Mouse (Mus musculus) embryonic fibroblast, embryonic 13.5 days (primary cell): ENCODE measurements around the gene Polr1a. TPM values are rescaled to one million over a fixed set of nuclear protein-coding genes. Genes with fewer than 3 reads are reported as not detected.

ENCODE experiments used
- H3K27ac ChIP-seq: 2 replicates; pipeline ENCODE4 v1.5.1; 2012; ENCODE audit warnings: low read length, control low read depth, inconsistent platforms; ENCODE audit not compliant: insufficient read depth
- H3K4me1 ChIP-seq: 2 replicates; pipeline ENCODE4 v1.6.1; 2011; ENCODE audit warnings: low read length; ENCODE audit not compliant: control insufficient read depth, insufficient read depth
- H3K4me3 ChIP-seq: 2 replicates; pipeline ENCODE4 v1.5.1; 2011; ENCODE audit warnings: mild to moderate bottlenecking, control low read depth, low read length; ENCODE audit not compliant: insufficient read depth
- CTCF ChIP-seq: IDR thresholded peaks from 2 replicates; pipeline ENCODE4 v1.5.1; 2011; ENCODE audit warnings: mild to moderate bottlenecking, control low read depth, low read length, moderate library complexity, borderline replicate concordance; ENCODE audit not compliant: insufficient read depth
- POLR2A ChIP-seq: IDR thresholded peaks from 2 replicates; pipeline ENCODE4 v1.6.1; 2011; ENCODE audit warnings: low read depth, mild to moderate bottlenecking, control low read depth, low read length, moderate library complexity
- polyA plus RNA-seq: library from polyadenylated mRNA; stranded (reverse); fragments of >200 nt; gene quantifications from 2 replicates; pipeline ENCODE4 v1.2.4, GENCODE M21; 2011; ENCODE audit warnings: low read depth; ENCODE audit not compliant: missing spikeins, insufficient read length

The Polr1a gene
- 35.6 and 40.8 TPM in 2 replicates for polyA plus RNA-seq

GRCm38 (mm10) chr6:71908481-71909381, at the start of gene Polr1a, which contains the start of gene Ptcd3:
Polr1a (plus strand) TSS chr6:71909053.
Ptcd3 (minus strand) TSS chr6:71908750.
- H3K27ac ChIP-seq, result peak within 1 kb of the TSS; percentile 68
- no peak for TF ChIP-seq CTCF
- TF ChIP-seq POLR2A, result peak; percentile 88
- H3K4me1 ChIP-seq, result peaks cover 2% of the 10 kb centered on the region; the same call in 1 of the 2 replicates
- peak within 1 kb of the TSS; percentile 93 for H3K4me3 ChIP-seq

- Histone ChIP-seq H3K4me3 (no peak overlapping the region), H3K27ac (no peak overlapping the region), H3K4me1 (no peaks in the 10 kb centered on the region)
- TF ChIP-seq POLR2A (no peak), CTCF (no peak)
Measured at GRCm38 (mm10) chr6:71867751-71868150, 41.1 kb upstream of the Polr1a start.

GRCm38 (mm10) chr6:71868809-71869208, 40.0 kb upstream of the Polr1a start:
- no peak overlapping the region for H3K27ac ChIP-seq
- TF ChIP-seq CTCF (no peak), POLR2A (no peak)
- no peak overlapping the region for H3K4me3 ChIP-seq
- H3K4me1 ChIP-seq, result no peaks in the 10 kb centered on the region

GRCm38 (mm10) chr6:71871396-71871795, 37.5 kb upstream of the Polr1a start:
- Histone ChIP-seq H3K4me1 (no peaks in the 10 kb centered on the region), H3K4me3 (no peak overlapping the region), H3K27ac (no peak overlapping the region)
- TF ChIP-seq CTCF (no peak), POLR2A (no peak)

GRCm38 (mm10) chr6:71877965-71878760, 30.7 kb upstream of the Polr1a start:
- no peak overlapping the region for H3K27ac ChIP-seq
- H3K4me3 ChIP-seq, result no peak overlapping the region
- H3K4me1 ChIP-seq, result no peaks in the 10 kb centered on the region
- TF ChIP-seq CTCF (no peak), POLR2A (no peak)

GRCm38 (mm10) chr6:71893263-71893662, 15.6 kb upstream of the Polr1a start:
- no peaks in the 10 kb centered on the region for H3K4me1 ChIP-seq
- H3K4me3 ChIP-seq, result no peak overlapping the region
- H3K27ac ChIP-seq, result no peak overlapping the region
- TF ChIP-seq POLR2A (no peak), CTCF (no peak)

GRCm38 (mm10) chr6:71907702-71908235, 1.1 kb upstream of the Polr1a start:
- H3K4me3 ChIP-seq, result peak overlapping the region; percentile 93
- no peak for TF ChIP-seq CTCF
- TF ChIP-seq POLR2A, result no peak
- H3K27ac ChIP-seq, result no peak overlapping the region
- peaks cover 2% of the 10 kb centered on the region; the same call in 1 of the 2 replicates for H3K4me1 ChIP-seq

- no peak overlapping the region for H3K27ac ChIP-seq
- TF ChIP-seq CTCF (no peak), POLR2A (no peak; the same call in 1 of the 2 replicates)
Measured at GRCm38 (mm10) chr6:71909384-71909783, 531 bp downstream of the Polr1a start.

GRCm38 (mm10) chr6:71909840-71910239, 987 bp downstream of the Polr1a start:
- Histone ChIP-seq H3K27ac (no peak overlapping the region), H3K4me3 (peak overlapping the region; percentile 93), H3K4me1 (peaks cover 2% of the 10 kb centered on the region; the same call in 1 of the 2 replicates)
- TF ChIP-seq POLR2A (no peak; the same call in 1 of the 2 replicates), CTCF (no peak)

More at GRCm38 (mm10) chr6:71909384-71909783, 531 bp downstream of the Polr1a start:
- H3K4me3 ChIP-seq, result peak overlapping the region; percentile 93
- peaks cover 2% of the 10 kb centered on the region; the same call in 1 of the 2 replicates for H3K4me1 ChIP-seq
